Mouse (Mus musculus): ENCODE results near the gene BC030499. TPM values are rescaled to one million over a fixed set of nuclear protein-coding genes. Genes with fewer than 3 reads are reported as not detected.

BC030499 gene
- polyA plus RNA-seq, 1 experiment: 0.27 TPM

DNA sequence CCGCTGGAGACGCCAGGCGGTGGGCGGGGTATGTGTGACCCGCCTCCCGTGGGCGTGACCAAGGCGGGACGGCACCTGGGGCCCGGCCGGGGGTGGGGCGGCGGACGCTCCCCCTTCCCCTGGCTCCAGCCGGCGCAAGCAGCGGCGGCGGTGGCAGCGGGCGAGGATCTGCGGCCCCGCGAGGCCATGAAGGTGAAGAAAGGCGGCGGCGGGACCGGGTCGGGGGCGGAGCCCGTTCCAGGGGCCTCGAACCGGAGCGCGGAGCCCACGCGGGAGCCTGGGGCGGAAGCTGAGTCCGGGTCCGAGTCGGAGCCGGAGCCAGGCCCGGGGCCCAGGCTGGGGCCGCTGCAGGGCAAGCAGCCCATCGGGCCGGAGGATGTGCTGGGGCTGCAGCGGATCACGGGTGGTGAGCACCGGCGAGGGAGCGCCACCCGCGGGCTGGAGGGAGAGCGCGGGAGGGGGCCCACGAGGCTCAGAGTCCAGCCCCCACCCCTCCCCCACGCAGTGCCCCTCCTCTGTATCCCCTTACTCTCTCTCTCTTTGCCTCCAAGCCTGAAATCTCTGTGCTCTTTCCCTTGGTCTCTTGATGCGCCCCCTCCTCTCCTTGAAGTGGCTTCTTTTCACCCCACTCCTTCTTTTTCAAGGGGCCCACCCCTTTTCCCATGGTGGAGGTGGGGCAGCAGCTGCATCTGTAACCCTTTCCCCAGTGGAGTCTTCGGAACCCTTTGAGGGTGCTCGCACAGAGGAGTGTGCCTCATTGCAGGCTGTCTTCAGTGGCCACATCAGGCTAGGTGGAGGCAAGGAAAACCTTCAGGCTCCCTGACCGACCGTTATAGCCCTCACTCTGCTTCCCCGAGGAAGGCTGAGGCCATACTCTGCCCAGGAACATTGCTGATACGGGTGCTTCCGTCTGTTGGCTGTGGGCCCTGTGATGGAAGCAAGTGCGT lies 53.0 kb downstream of the BC030499 start, which contains the start of gene Unc119:
Gene Unc119 (plus strand): TSS at position 102 of the 947 bp plus-strand sequence.
- peak; percentile 80 for DNase-seq
- Histone ChIP-seq H3K4me1 (ENCODE audit: control insufficient read depth, insufficient read depth, low read length) (peaks cover 9% of the 10 kb centered on the region), H3K4me3 (replicated peaks; ENCODE audit: extremely low read depth, low read depth, low read length) (peak within 1 kb of the TSS; percentile 57)
- WGBS: 2% methylated on average over 62 of the region's 66 CpGs
- TF ChIP-seq CTCF (IDR thresholded peaks at IDR 0.05; ENCODE audit: insufficient read depth, low read length) (no peak), POLR2A (IDR thresholded peaks at IDR 0.05; ENCODE audit: borderline replicate concordance, extremely low read depth, low read depth, low read length) (0 out of 2 replicates have a peak, but pooled peaks have one; percentile 29)

DNA sequence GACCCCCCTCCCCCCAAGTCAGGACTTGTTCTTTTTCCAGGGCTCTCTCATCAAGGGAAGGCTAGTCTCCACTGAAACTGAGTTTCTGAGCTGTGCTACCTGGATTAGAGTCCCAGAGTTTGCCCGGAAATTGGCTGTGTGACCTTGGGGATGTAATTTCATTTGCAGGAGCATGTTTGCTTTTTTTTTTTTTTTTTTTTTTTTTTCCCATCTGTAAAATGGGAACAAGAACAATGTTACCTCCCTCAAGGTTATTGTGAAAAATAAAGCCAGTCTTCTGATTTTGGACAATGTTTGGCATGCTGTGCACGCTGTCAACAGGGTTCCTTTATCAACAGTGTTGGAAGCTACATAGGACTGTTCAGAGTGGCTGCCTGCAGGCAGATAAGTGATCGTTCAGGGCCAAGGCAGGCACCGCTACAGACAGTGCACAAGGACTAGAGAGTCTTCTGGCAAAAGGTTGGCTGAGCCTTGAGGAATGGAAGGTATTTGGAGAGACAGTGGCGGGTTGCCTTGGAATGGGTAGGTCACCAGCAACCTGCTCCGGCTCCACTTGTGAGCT lies 53.8 kb downstream of the BC030499 start:
- no peak for DNase-seq
- Histone ChIP-seq H3K4me1 (ENCODE audit: control insufficient read depth, insufficient read depth, low read length) (peaks cover 9% of the 10 kb centered on the region), H3K4me3 (replicated peaks; ENCODE audit: extremely low read depth, low read depth, low read length) (peak overlapping the region; percentile 57)
- TF ChIP-seq POLR2A (IDR thresholded peaks at IDR 0.05; ENCODE audit: borderline replicate concordance, extremely low read depth, low read depth, low read length) (no peak), CTCF (IDR thresholded peaks at IDR 0.05; ENCODE audit: insufficient read depth, low read length) (no peak)
- WGBS: 57% methylated on average over 6 of the region's 6 CpGs

DNA sequence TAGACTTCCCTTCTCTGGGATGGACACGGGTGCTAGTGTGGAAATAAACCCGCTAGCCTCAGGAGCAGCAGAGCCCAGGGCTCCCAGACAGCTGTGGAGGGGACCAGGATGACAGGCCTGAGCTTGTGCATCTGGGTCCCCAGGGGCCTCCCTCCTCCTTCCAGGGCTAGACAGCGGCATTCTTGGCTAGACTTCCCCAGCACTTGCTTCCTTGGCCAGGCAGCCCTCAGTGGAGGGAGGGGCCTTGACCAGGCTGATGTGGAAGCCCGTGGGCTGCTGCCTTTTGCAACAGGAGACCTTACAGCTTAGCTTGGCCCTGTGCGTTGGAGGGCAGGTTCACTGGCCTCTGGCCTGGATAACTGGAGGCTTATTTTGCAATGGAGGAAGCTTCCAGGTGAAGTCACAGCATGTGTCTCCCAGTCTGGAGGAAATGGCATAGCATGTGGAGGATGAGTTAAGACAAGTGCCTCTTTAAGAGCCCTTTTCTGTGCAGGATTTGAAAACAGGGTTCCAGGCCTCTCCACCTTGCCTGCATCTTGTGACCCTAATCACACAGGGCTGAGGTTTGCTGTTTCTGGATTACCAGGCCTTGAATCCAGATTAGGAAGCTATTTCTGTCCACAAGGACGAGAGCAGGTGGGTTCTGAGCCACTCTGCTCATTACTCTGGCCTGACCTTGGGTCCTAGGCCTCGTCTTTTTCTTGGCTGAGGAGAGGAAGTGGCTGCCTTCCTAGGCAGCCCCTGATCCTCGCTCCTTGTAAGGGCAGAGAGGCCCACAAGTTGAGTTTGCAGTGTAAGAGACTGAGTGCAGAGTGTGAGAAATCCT lies 54.5 kb downstream of the BC030499 start:
- H3K4me1 ChIP-seq (ENCODE audit: control insufficient read depth, insufficient read depth, low read length): peaks cover 9% of the 10 kb centered on the region
- WGBS: 54% methylated on average over 8 of the region's 8 CpGs
- no peak overlapping the region for H3K4me3 ChIP-seq (replicated peaks; ENCODE audit: extremely low read depth, low read depth, low read length)
- TF ChIP-seq CTCF (IDR thresholded peaks at IDR 0.05; ENCODE audit: insufficient read depth, low read length): no peak
- no peak for DNase-seq

DNA sequence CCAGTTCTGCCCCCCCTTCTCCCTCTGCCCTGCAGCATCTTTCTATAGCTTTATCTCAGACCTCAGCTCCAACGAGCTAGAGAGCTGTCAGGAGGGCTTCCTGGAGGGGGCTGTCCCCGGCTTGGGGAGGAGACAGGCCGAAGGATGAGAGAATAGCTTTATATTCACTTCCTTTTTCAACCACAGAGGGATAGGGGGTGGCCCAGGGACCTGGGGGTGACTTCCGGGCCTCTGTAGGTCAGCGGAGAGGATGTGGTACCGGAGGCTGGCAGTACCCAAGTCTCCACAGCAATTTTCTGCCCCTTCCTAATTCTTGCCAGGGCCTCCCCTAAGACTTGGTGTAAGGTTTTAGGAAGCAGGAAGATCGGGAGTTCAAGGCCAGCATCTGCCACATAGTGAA lies 55.2 kb downstream of the BC030499 start:
- WGBS: 65% methylated on average over 7 of the region's 7 CpGs
- Histone ChIP-seq H3K4me1 (ENCODE audit: control insufficient read depth, insufficient read depth, low read length) (peaks cover 9% of the 10 kb centered on the region), H3K4me3 (replicated peaks; ENCODE audit: extremely low read depth, low read depth, low read length) (no peak overlapping the region)
- no peak for DNase-seq
- no peak for TF ChIP-seq POLR2A (IDR thresholded peaks at IDR 0.05; ENCODE audit: borderline replicate concordance, extremely low read depth, low read depth, low read length)
- TF ChIP-seq CTCF (IDR thresholded peaks at IDR 0.05; ENCODE audit: insufficient read depth, low read length): no peak

Other genes with a start within 250 kb of the BC030499 start
- gene Eral1, start 210.5 kb upstream of the BC030499 start, polyA plus RNA-seq (2012; rRNA removed): 23.9 and 27.8 TPM in 2 replicates
- gene Fam222b, start 196.2 kb upstream of the BC030499 start, polyA plus RNA-seq (2012; rRNA removed): 21.6 and 25.6 TPM in 2 replicates
- 37.0 and 42.8 TPM in 2 replicates for gene Traf4, start 125.3 kb upstream of the BC030499 start, polyA plus RNA-seq (2012; rRNA removed)
- 16.1 and 18.9 TPM in 2 replicates for gene Nek8, start 114.2 kb upstream of the BC030499 start, polyA plus RNA-seq (2012; rRNA removed)
- 38.0 and 44.2 TPM in 2 replicates for gene Tlcd1, start 114.1 kb upstream of the BC030499 start, polyA plus RNA-seq (2012; rRNA removed)
- 103 and 212 TPM in 2 replicates for gene Rpl23a, start 107.3 kb upstream of the BC030499 start, polyA plus RNA-seq (2012; rRNA removed)
- gene Rab34, start 102.4 kb upstream of the BC030499 start, polyA plus RNA-seq (2012; rRNA removed): 45.4 and 59.2 TPM in 2 replicates
- 0.87 and 1.4 TPM in 2 replicates for gene Proca1, start 97.4 kb upstream of the BC030499 start, polyA plus RNA-seq (2012; rRNA removed)
- gene Sdf2, start 45.1 kb upstream of the BC030499 start, polyA plus RNA-seq (2012; rRNA removed): 67.6 and 81.7 TPM in 2 replicates
- gene Supt6, start 44.9 kb upstream of the BC030499 start, polyA plus RNA-seq (2012; rRNA removed): 21.0 and 26.5 TPM in 2 replicates
- 53.9 and 65.4 TPM in 2 replicates for gene 2610507B11Rik, start 29.1 kb upstream of the BC030499 start, polyA plus RNA-seq (2012; rRNA removed)
- gene Spag5, start 10.7 kb downstream of the BC030499 start, polyA plus RNA-seq (2012; rRNA removed): 1.4 and 1.6 TPM in 2 replicates
- 8.4 and 10.4 TPM in 2 replicates for gene Aldoc, start 32.1 kb downstream of the BC030499 start, polyA plus RNA-seq (2012; rRNA removed)
- gene Pigs, start 37.6 kb downstream of the BC030499 start, polyA plus RNA-seq (2012; rRNA removed): 68.4 and 69.0 TPM in 2 replicates
- gene Unc119, start 52.6 kb downstream of the BC030499 start, polyA plus RNA-seq (2012; rRNA removed): 55.4 and 64.1 TPM in 2 replicates
- 0.62 TPM in 1 of 2 replicates, not detected in the other for gene Foxn1, start 95.7 kb downstream of the BC030499 start, polyA plus RNA-seq (2012; rRNA removed)
- gene Slc13a2, start 131.4 kb downstream of the BC030499 start, polyA plus RNA-seq (2012; rRNA removed): 1.5 and 1.9 TPM in 2 replicates
- 14.0 and 19.4 TPM in 2 replicates for gene Slc46a1, start 174.9 kb downstream of the BC030499 start, polyA plus RNA-seq (2012; rRNA removed)
- gene Sarm1, start 206.9 kb downstream of the BC030499 start, polyA plus RNA-seq (2012; rRNA removed): 0.52 and 0.65 TPM in 2 replicates
- 25.0 and 30.8 TPM in 2 replicates for gene Vtn, start 208.2 kb downstream of the BC030499 start, polyA plus RNA-seq (2012; rRNA removed)
- gene Sebox, start 212.6 kb downstream of the BC030499 start, polyA plus RNA-seq (2012; rRNA removed): 0.11 TPM in 1 of 2 replicates, not detected in the other
- gene Tmem199, start 221.3 kb downstream of the BC030499 start, polyA plus RNA-seq (2012; rRNA removed): 9.5 and 12.5 TPM in 2 replicates
- 39.6 and 50.4 TPM in 2 replicates for gene Poldip2, start 221.4 kb downstream of the BC030499 start, polyA plus RNA-seq (2012; rRNA removed)
- 71.3 and 81.7 TPM in 2 replicates for gene Tnfaip1, start 245.5 kb downstream of the BC030499 start, polyA plus RNA-seq (2012; rRNA removed)
- gene Ift20, start 245.5 kb downstream of the BC030499 start, polyA plus RNA-seq (2012; rRNA removed): 75.1 and 76.0 TPM in 2 replicates

Measured in lung, adult 2 months (tissue).